Mouse (Mus musculus): ENCODE measurements around the gene Mob3c. TPM values are rescaled to one million over a fixed set of nuclear protein-coding genes. Genes with fewer than 3 reads are reported as not detected.

Gene Mob3c
- polyA plus RNA-seq, 1 experiment = 1.0 TPM

DNA sequence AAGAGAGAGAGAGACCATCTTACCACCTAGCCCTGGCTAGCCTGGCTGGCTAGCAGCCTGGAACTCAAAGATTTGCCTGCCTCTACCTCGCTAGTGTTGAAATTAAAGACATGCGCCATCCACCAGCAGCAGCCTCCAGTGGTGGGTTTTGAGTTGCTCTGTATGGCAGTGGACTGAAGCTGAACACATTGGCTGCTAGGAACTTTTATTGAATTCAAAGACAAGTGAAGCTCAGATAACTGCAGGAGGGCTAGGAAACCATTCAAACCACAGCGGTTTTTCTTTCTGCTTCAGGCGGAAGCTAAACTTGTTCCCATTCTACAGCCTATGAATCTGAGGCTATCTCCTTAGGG is 381 bp upstream of the Mob3c start:
- Histone ChIP-seq H3K9me3 (ENCODE audit: control insufficient read depth, low read length) (no peaks in the 10 kb centered on the region), H3K4me3 (replicated peaks) (peak overlapping the region; percentile 81), H3K36me3 (ENCODE audit: control insufficient read depth) (peaks cover 34% of the 10 kb centered on the region), H3K4me1 (ENCODE audit: control insufficient read depth) (peaks cover 88% of the 10 kb centered on the region), H3K27me3 (ENCODE audit: control insufficient read depth) (no peaks in the 10 kb centered on the region)
- no peak for TF ChIP-seq TAL1 (IDR thresholded peaks at IDR 0.05; ENCODE audit: low read length)
- TF ChIP-seq GATA1 (IDR thresholded peaks at IDR 0.05; ENCODE audit: low read length) = no peak

DNA sequence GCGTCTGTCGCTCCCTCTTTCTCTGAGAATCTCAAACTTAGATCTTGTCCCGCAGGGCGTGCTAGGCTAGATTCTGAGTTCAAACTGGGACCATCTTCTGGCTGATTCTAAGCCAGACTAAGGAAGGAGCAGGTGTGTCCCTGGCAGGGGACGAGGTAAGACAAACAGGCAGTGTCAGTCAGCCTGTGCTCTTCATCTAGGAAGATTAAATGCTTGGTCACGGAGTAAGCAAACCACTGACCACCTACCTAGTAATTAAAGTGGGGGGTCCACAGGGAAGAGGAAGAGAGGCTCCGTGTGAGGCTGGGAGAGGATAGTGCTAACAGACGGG is 645 bp downstream of the Mob3c start:
- Histone ChIP-seq H3K27me3 (ENCODE audit: control insufficient read depth) (no peaks in the 10 kb centered on the region), H3K4me1 (ENCODE audit: control insufficient read depth) (peaks cover 78% of the 10 kb centered on the region), H3K36me3 (ENCODE audit: control insufficient read depth) (peaks cover 42% of the 10 kb centered on the region), H3K4me3 (replicated peaks) (peak overlapping the region; percentile 81), H3K9me3 (ENCODE audit: control insufficient read depth, low read length) (no peaks in the 10 kb centered on the region)
- TF ChIP-seq TAL1 (IDR thresholded peaks at IDR 0.05; ENCODE audit: low read length) (no peak), GATA1 (IDR thresholded peaks at IDR 0.05; ENCODE audit: low read length) (no peak)

DNA sequence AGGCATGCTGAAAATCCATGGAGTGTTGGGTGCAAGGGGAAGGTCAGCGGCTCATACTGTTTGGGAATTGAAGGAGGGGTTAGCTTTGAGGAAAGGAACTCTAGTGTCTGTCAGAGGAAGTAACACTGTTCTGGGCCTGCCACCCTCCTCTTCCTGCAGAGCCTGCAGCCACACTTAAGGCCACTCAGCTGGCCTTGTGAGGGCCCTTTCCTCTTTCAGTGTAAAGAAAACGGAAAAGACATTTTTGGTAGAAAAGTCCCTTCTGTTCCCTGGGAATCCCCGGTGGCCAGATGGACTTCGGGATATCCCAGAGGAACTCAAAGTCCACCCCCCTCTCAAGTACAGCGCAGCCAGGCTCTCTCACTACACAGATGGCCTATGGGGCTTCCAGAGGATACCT is 2.6 kb downstream of the Mob3c start:
- Histone ChIP-seq H3K9me3 (ENCODE audit: control insufficient read depth, low read length) (no peaks in the 10 kb centered on the region), H3K36me3 (ENCODE audit: control insufficient read depth) (peaks cover 61% of the 10 kb centered on the region), H3K4me3 (replicated peaks) (no peak overlapping the region), H3K4me1 (ENCODE audit: control insufficient read depth) (peaks cover 59% of the 10 kb centered on the region), H3K27me3 (ENCODE audit: control insufficient read depth) (no peaks in the 10 kb centered on the region)
- no peak for TF ChIP-seq GATA1 (IDR thresholded peaks at IDR 0.05; ENCODE audit: low read length)
- TF ChIP-seq TAL1 (IDR thresholded peaks at IDR 0.05; ENCODE audit: low read length) = no peak

DNA sequence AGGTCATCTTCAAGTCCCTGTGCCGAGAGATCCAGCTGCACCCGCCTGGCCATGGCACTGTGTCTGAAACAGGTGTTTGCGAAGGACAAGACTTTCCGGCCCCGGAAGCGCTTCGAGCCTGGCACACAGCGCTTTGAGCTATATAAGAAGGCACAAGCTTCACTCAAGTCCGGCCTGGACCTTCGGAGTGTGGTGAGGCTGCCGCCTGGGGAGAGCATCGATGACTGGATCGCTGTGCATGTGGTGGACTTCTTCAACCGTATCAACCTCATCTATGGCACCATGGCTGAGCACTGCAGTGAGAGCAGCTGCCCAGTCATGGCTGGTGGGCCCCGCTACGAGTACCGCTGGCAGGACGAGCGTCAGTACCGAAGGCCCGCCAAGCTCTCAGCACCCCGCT is 3.3 kb downstream of the Mob3c start:
- Histone ChIP-seq H3K9me3 (ENCODE audit: control insufficient read depth, low read length) (no peaks in the 10 kb centered on the region), H3K4me1 (ENCODE audit: control insufficient read depth) (peaks cover 62% of the 10 kb centered on the region), H3K27me3 (ENCODE audit: control insufficient read depth) (no peaks in the 10 kb centered on the region), H3K4me3 (replicated peaks) (no peak overlapping the region), H3K36me3 (ENCODE audit: control insufficient read depth) (peaks cover 68% of the 10 kb centered on the region)
- TF ChIP-seq GATA1 (IDR thresholded peaks at IDR 0.05; ENCODE audit: low read length) (no peak), TAL1 (IDR thresholded peaks at IDR 0.05; ENCODE audit: low read length) (no peak)

DNA sequence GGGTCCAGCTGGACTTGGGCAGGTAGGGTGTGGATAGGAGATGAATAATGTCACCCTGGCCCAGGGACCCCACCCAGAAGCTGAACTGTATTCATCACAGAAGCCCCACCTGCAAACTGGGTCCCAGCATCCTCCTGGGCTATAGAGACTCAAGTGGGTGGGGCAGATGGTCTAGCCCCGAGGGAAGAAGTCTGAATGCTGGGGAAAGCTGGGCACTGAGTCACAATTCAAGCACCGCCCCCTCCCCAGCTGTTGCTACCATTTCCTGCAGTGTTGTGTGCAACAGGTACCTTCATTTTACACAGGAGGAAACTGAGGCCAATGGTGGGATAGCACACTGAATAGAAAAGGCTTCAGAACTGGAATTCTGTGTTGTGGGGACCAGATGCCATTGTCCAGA is 4.1 kb downstream of the Mob3c start:
- Histone ChIP-seq H3K27me3 (ENCODE audit: control insufficient read depth) (no peaks in the 10 kb centered on the region), H3K4me3 (replicated peaks) (no peak overlapping the region), H3K9me3 (ENCODE audit: control insufficient read depth, low read length) (no peaks in the 10 kb centered on the region), H3K36me3 (ENCODE audit: control insufficient read depth) (peaks cover 70% of the 10 kb centered on the region), H3K4me1 (ENCODE audit: control insufficient read depth) (peaks cover 65% of the 10 kb centered on the region)
- no peak for TF ChIP-seq TAL1 (IDR thresholded peaks at IDR 0.05; ENCODE audit: low read length)
- TF ChIP-seq GATA1 (IDR thresholded peaks at IDR 0.05; ENCODE audit: low read length) = no peak

DNA sequence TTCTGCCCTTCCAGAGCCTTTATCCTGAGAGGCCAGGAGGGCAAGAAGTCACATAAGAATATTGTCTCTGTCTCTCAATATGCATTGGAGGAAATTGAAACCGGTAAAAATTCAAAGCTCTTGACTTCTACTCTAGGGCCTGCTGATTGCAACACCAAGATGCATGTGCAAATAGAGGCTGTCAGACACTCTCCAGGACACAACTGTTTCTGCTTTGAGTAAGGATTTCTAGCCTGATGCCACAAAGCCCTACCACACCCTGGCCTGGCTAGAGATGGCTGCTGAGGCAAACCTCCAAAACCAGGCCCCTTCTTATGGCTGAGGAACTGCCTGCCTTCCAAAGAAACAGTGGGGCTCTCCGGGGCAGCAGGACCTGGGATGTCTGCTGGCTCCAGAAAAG is 7.7 kb downstream of the Mob3c start:
- peaks cover 62% of the 10 kb centered on the region for H3K36me3 ChIP-seq (ENCODE audit: control insufficient read depth)
- no peak overlapping the region for H3K4me3 ChIP-seq (replicated peaks)
- no peak for TF ChIP-seq GATA1 (IDR thresholded peaks at IDR 0.05; ENCODE audit: low read length)
- no peak for TF ChIP-seq TAL1 (IDR thresholded peaks at IDR 0.05; ENCODE audit: low read length)
- H3K4me1 ChIP-seq (ENCODE audit: control insufficient read depth) = peaks cover 61% of the 10 kb centered on the region
- H3K27me3 ChIP-seq (ENCODE audit: control insufficient read depth) = no peaks in the 10 kb centered on the region
- no peaks in the 10 kb centered on the region for H3K9me3 ChIP-seq (ENCODE audit: control insufficient read depth, low read length)

DNA sequence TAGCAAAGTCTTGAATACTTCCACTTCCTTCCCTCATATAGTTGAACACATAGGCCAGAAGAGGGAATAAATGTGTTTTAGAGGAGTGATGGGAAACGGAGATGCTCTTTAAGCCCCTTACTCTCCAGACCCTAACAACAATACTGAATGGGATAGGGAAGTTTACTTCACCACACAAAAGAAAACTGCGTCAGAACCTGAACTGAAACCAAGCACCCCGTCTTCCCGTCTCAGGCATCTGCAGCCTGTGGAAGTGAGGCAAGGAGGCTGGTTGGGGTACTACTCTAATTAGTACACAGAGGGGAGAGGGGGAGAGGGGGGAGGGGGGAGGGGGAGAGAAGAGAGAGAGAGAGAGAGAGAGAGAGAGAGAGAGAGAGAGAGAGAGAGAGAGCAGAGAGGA is 10.3 kb downstream of the Mob3c start:
- H3K4me1 ChIP-seq (ENCODE audit: control insufficient read depth) = peaks cover 65% of the 10 kb centered on the region
- H3K9me3 ChIP-seq (ENCODE audit: control insufficient read depth, low read length) = no peaks in the 10 kb centered on the region
- H3K36me3 ChIP-seq (ENCODE audit: control insufficient read depth) = peaks cover 62% of the 10 kb centered on the region
- no peaks in the 10 kb centered on the region for H3K27me3 ChIP-seq (ENCODE audit: control insufficient read depth)
- no peak for TF ChIP-seq GATA1 (IDR thresholded peaks at IDR 0.05; ENCODE audit: low read length)
- no peak for TF ChIP-seq TAL1 (IDR thresholded peaks at IDR 0.05; ENCODE audit: low read length)
- H3K4me3 ChIP-seq (replicated peaks) = peak overlapping the region; percentile 32

DNA sequence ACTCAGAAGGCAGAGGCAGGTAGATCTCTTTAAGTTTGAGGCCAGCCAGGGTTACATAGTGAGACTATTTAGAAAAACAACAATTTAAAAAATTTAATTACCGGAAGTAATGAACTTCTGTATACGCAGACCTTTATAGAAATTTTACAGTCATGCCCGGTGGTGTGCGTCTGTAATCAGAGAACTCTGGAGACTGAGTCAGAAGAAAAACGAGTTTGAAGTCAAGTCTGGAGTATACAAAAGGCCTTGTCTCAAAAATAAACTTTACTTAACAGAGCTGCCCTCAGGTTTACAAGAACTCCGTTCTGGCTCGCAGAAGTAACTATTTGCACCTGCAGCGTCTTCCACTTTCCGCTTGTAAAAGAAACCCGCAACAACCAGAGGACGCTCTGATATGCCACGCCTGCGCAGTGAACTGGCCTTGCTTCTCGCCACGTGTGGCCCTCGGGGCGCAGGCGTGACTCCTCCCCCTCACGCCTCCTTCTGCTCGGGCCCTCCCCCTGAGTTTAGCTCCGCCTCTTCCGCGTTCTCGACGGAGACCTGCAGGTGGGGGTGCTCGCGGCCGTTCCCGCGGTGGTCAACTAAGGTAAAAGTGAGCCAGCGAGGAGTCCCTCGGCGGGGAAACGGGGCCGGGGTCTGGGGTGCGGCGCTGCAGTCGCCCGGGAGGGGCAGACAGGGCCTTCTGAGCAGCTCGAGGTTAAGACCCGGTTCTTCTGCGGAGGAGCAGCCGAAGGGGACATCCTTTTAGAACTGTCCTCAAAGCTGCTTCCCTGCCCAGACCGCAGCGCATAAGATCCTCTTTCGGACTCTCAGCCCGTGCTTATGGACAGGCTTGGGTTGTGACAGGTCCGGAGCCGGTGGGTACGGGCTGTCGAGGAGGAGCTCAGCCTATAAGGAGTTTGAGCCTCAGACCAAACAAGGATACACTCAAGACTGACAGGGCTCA is 11.1 kb downstream of the Mob3c start, which contains the start of gene Mknk1:
Gene Mknk1, plus strand, starts transcription at position 503 of the 946 bp plus-strand sequence.
- Histone ChIP-seq H3K27me3 (ENCODE audit: control insufficient read depth) (no peaks in the 10 kb centered on the region), H3K4me1 (ENCODE audit: control insufficient read depth) (peaks cover 73% of the 10 kb centered on the region), H3K4me3 (replicated peaks) (peak within 1 kb of the TSS; percentile 87), H3K36me3 (ENCODE audit: control insufficient read depth) (peaks cover 62% of the 10 kb centered on the region), H3K9me3 (ENCODE audit: control insufficient read depth, low read length) (no peaks in the 10 kb centered on the region)
- TF ChIP-seq TAL1 (IDR thresholded peaks at IDR 0.05; ENCODE audit: low read length) = no peak

DNA sequence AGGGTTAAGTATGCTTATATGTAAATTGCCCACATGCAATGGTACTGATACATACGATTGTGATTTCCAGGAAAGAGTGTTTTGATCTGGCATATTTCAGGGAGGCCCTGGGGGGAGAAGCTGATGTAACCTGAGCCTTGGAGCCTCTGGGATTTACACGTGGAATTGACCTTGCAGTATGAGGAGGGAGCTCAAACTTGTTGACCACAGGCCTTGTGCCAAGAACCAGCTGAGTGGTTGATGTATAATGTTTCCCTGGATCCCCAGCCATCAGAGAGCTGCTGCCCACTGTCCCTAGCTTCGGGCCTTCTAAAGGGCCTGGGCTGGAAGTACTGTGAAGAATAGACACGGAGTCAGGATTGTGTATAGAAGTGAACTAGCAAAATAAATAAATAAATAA is 12.1 kb downstream of the Mob3c start:
- Histone ChIP-seq H3K27me3 (ENCODE audit: control insufficient read depth) (no peaks in the 10 kb centered on the region), H3K36me3 (ENCODE audit: control insufficient read depth) (peaks cover 63% of the 10 kb centered on the region), H3K4me3 (replicated peaks) (peak overlapping the region; percentile 87), H3K9me3 (ENCODE audit: control insufficient read depth, low read length) (no peaks in the 10 kb centered on the region), H3K4me1 (ENCODE audit: control insufficient read depth) (peaks cover 82% of the 10 kb centered on the region)
- no peak for TF ChIP-seq GATA1 (IDR thresholded peaks at IDR 0.05; ENCODE audit: low read length)
- no peak for TF ChIP-seq TAL1 (IDR thresholded peaks at IDR 0.05; ENCODE audit: low read length)
